9 mouse cellular contexts compared by ENCODE assay signal in genomic region chr1:191181469-191182259, GRCm38 (mm10). TPM values are rescaled to one million over a fixed set of nuclear protein-coding genes. Genes with fewer than 3 reads are reported as not detected.
DNase-seq lines count a peak whose midpoint lies in the region; ATAC-seq and TF ChIP-seq lines count a peak whose summit lies in the region.
"Had no signal": no experiment of that assay in that cellular context is flagged by ENCODE, and none has a peak within 500 bp of the region (broad histone marks: within the 10 kb centered on the region; RNA-seq: fewer than 3 reads in every experiment).

No protein-coding gene starts in this region.

- ATAC-seq in heart, postnatal 0 days (ENCODE audit: insufficient read depth, low read depth) = no peak
- no peak for ATAC-seq in embryonic facial prominence, embryonic 13.5 days (ENCODE audit: insufficient number of reproducible peaks, insufficient read depth, low FRiP score, low TSS enrichment, low read depth)
- no peak for ATAC-seq in limb, embryonic 11.5 days (ENCODE audit: insufficient number of reproducible peaks, low FRiP score, low TSS enrichment, low read depth)

- peak overlapping the region; percentile 89 for H3K4me3 ChIP-seq in heart, postnatal 0 days (ENCODE audit: low read depth, low read length)
- peak overlapping the region; percentile 60 for H3K4me3 ChIP-seq in embryonic facial prominence, embryonic 13.5 days
- H3K4me3 ChIP-seq in limb, embryonic 11.5 days (ENCODE audit: low read depth, low read length) = peak overlapping the region; percentile 50; the same call in 1 of the 2 replicates

- no peak for TF ChIP-seq EP300 in heart, postnatal 0 days (IDR thresholded peaks at IDR 0.05; ENCODE audit: low read depth)

- peak overlapping the region; percentile 88 for H3K9ac ChIP-seq in heart, postnatal 0 days (replicated peaks; ENCODE audit: low read depth, low read length)
- H3K9ac ChIP-seq in embryonic facial prominence, embryonic 13.5 days = no peak overlapping the region
- no peak overlapping the region for H3K9ac ChIP-seq in limb, embryonic 11.5 days (ENCODE audit: low read length)

- peak overlapping the region; percentile 84 for H3K4me2 ChIP-seq in heart, postnatal 0 days (ENCODE audit: low read depth, low read length)
- peak overlapping the region; percentile 99 for H3K4me2 ChIP-seq in embryonic facial prominence, embryonic 13.5 days
- H3K4me2 ChIP-seq in limb, embryonic 11.5 days (ENCODE audit: low read depth, severe bottlenecking) = peak overlapping the region; percentile 97

- H3K9me3 ChIP-seq in heart, postnatal 0 days (replicated peaks; ENCODE audit: control insufficient read depth, low read length) = no peaks in the 10 kb centered on the region
- H3K9me3 ChIP-seq in embryonic facial prominence, embryonic 13.5 days = no peaks in the 10 kb centered on the region
- no peaks in the 10 kb centered on the region for H3K9me3 ChIP-seq in limb, embryonic 11.5 days (ENCODE audit: control insufficient read depth, low read length)

- H3K4me1 ChIP-seq in heart, postnatal 0 days (ENCODE audit: control insufficient read depth, insufficient read depth) = peaks cover 55% of the 10 kb centered on the region
- H3K4me1 ChIP-seq in embryonic facial prominence, embryonic 13.5 days = peaks cover 69% of the 10 kb centered on the region
- H3K4me1 ChIP-seq in limb, embryonic 11.5 days (ENCODE audit: control insufficient read depth, insufficient read depth, low read length) = peaks cover 40% of the 10 kb centered on the region

- TF ChIP-seq CTCF in heart, postnatal 0 days (IDR thresholded peaks at IDR 0.05; ENCODE audit: low read depth) = no peak

- no peak for DNase-seq in heart, postnatal 0 days (ENCODE audit: low spot score)
- DNase-seq in heart, postnatal 25 days (ENCODE audit: low spot score) = no peak
- no peak for DNase-seq in limb, embryonic 11.5 days (ENCODE audit: low spot score)
- DNase-seq in neural tube, embryonic 10.5 days (ENCODE audit: extremely low spot score, low spot score) = peak; percentile 17
- no peak for DNase-seq in right cerebral cortex, adult 2 months (ENCODE audit: low spot score in 2 of 2)
- no peak for DNase-seq in yolk sac, embryonic 10.5 days (ENCODE audit: low spot score)
- no peak for DNase-seq in left cerebral cortex, postnatal 10 days (ENCODE audit: extremely low spot score in 1 of 2, low spot score in 2 of 2)

- H3K27ac ChIP-seq in heart, postnatal 0 days (ENCODE audit: low read depth) = no peak overlapping the region; the same call in 1 of the 2 replicates
- no peak overlapping the region for H3K27ac ChIP-seq in embryonic facial prominence, embryonic 13.5 days
- no peak overlapping the region for H3K27ac ChIP-seq in limb, embryonic 11.5 days (replicated peaks; ENCODE audit: low read depth, low read length)

- intact Hi-C loops in heart, postnatal 25 days (cut with DNase I) = loop anchor here (5.0 kb wide), 2 partner anchors 96 to 154 kb away; partner anchors contain the start of gene Flvcr1
- intact Hi-C loops in left cerebral cortex, postnatal 10 days (cut with DNase I) = loop anchor here (5.0 kb wide), 1 partner anchor 91 kb away; no protein-coding TSS in a partner anchor

- WGBS in heart, postnatal 0 days = 44% methylated on average over 12 of the region's 12 CpGs
- 42% methylated on average over 12 of the region's 12 CpGs for WGBS in embryonic facial prominence, embryonic 13.5 days
- 46% methylated on average over 12 of the region's 12 CpGs for WGBS in limb, embryonic 11.5 days

- H3K36me3 ChIP-seq in heart, postnatal 0 days (replicated peaks; ENCODE audit: control insufficient read depth, insufficient read depth, low read length) = peaks cover 5% of the 10 kb centered on the region; the same call in 1 of the 2 replicates
- H3K36me3 ChIP-seq in embryonic facial prominence, embryonic 13.5 days = no peaks in the 10 kb centered on the region
- H3K36me3 ChIP-seq in limb, embryonic 11.5 days (ENCODE audit: control insufficient read depth, insufficient read depth, low read length) = no peaks in the 10 kb centered on the region

- no peaks in the 10 kb centered on the region for H3K27me3 ChIP-seq in heart, postnatal 0 days (ENCODE audit: control insufficient read depth, insufficient read depth, low read length)
- peaks cover 81% of the 10 kb centered on the region for H3K27me3 ChIP-seq in embryonic facial prominence, embryonic 13.5 days
- peaks cover 32% of the 10 kb centered on the region for H3K27me3 ChIP-seq in limb, embryonic 11.5 days (ENCODE audit: control insufficient read depth, insufficient read depth, low read length)

RNA-seq across cellular contexts. Expression of gene Fam71a, which starts 17.0 kb away (rescaled TPM):
- not detected in 2 replicates for total RNA-seq in heart, postnatal 0 days (2014; rRNA removed; ENCODE audit: low replicate concordance)
- not detected in 2 replicates for polyA plus RNA-seq in heart, postnatal 0 days (2015; fragmentation: Nextera tagmentation; extraction: Ambion mirVana)
- total RNA-seq in heart, postnatal 25 days (2021) = not detected
- not detected in 2 replicates for polyA plus RNA-seq in embryonic facial prominence, embryonic 13.5 days (2015; fragmentation: Nextera tagmentation; extraction: Ambion mirVana)
- polyA plus RNA-seq in limb, embryonic 11.5 days (2014; fragmentation: Nextera tagmentation; extraction: Ambion mirVana) = not detected in 2 replicates
- not detected for total RNA-seq in left cerebral cortex, postnatal 10 days (2021)
- total RNA-seq: MEL had no signal

RNA-seq across cellular contexts. Expression of gene Atf3, which starts 36.2 kb away (rescaled TPM):
- 44.1 and 54.0 TPM in 2 replicates for total RNA-seq in heart, postnatal 0 days (2014; rRNA removed; ENCODE audit: low replicate concordance)
- 5.5 and 13.9 TPM in 2 replicates for polyA plus RNA-seq in heart, postnatal 0 days (2015; fragmentation: Nextera tagmentation; extraction: Ambion mirVana)
- 1 to 10 TPM; 4.9 to 6.0 TPM for total RNA-seq in heart, postnatal 25 days (2021)
- polyA plus RNA-seq in embryonic facial prominence, embryonic 13.5 days (2015; fragmentation: Nextera tagmentation; extraction: Ambion mirVana) = 2.6 and 2.9 TPM in 2 replicates
- polyA plus RNA-seq in limb, embryonic 11.5 days (2014; fragmentation: Nextera tagmentation; extraction: Ambion mirVana) = 2.2 and 2.3 TPM in 2 replicates
- under 1 TPM; 0.39 to 0.77 TPM for total RNA-seq in left cerebral cortex, postnatal 10 days (2021)
